ENCODE assay signal across 15 mouse cellular contexts in genomic region chr4:65610329-65610728, GRCm38 (mm10). TPM values are rescaled to one million over a fixed set of nuclear protein-coding genes. Genes with fewer than 3 reads are reported as not detected.
A peak's percentile ranks its signal among the peaks of the same experiment; 100 is the strongest.
DNase-seq lines count a peak whose midpoint lies in the region; ATAC-seq and TF ChIP-seq lines count a peak whose summit lies in the region.
"Had no signal": no experiment of that assay in that cellular context is flagged by ENCODE, and none has a peak within 500 bp of the region (broad histone marks: within the 10 kb centered on the region; RNA-seq: fewer than 3 reads in every experiment).

No protein-coding gene starts in this region.

- TF ChIP-seq CTCF in liver, adult 2 months (IDR thresholded peaks at IDR 0.05; ENCODE audit: low read depth, low read length) = no peak

- H3K9ac ChIP-seq in forebrain, embryonic 16.5 days (replicated peaks; ENCODE audit: low read depth, low read length) = no peak overlapping the region
- no peak overlapping the region for H3K9ac ChIP-seq in forebrain, embryonic 11.5 days (ENCODE audit: low read length)
- no peak overlapping the region for H3K9ac ChIP-seq in liver, adult 2 months (ENCODE audit: low read depth, low read length)
- no peak overlapping the region for H3K9ac ChIP-seq in liver, embryonic 11.5 days (ENCODE audit: low read depth, low read length)
- H3K9ac ChIP-seq: heart, embryonic 12.5 days; liver, embryonic 14.5 days; midbrain, embryonic 15.5 days; stomach, embryonic 15.5 days had no signal

- H3K4me2 ChIP-seq in forebrain, embryonic 16.5 days (ENCODE audit: low read length) = no peak overlapping the region
- no peak overlapping the region for H3K4me2 ChIP-seq in forebrain, embryonic 11.5 days (ENCODE audit: low read depth, low read length, severe bottlenecking)
- H3K4me2 ChIP-seq in liver, embryonic 11.5 days = no peak overlapping the region
- H3K4me2 ChIP-seq: heart, embryonic 12.5 days; midbrain, embryonic 15.5 days; stomach, embryonic 15.5 days had no signal

- H3K79me2 ChIP-seq in liver, adult 2 months (ENCODE audit: control insufficient read depth, insufficient read depth, low read length) = peaks cover 8% of the 10 kb centered on the region; the same call in 1 of the 2 replicates

- no peak for DNase-seq in forebrain, embryonic 11.5 days (ENCODE audit: low spot score)
- DNase-seq in liver, adult 2 months (ENCODE audit: extremely low read depth, low read depth, low spot score) = peak; percentile 77
- DNase-seq in liver, embryonic 11.5 days (ENCODE audit: low spot score) = no peak
- peak; percentile 69 for DNase-seq in fat pad, adult 2 months (ENCODE audit: extremely low read depth, low read depth, low spot score)
- no peak for DNase-seq in gastrocnemius, postnatal 25 days
- DNase-seq: kidney, adult 11 months had no signal

- TF ChIP-seq POLR2A in liver, adult 2 months (IDR thresholded peaks at IDR 0.05; ENCODE audit: extremely low read depth, insufficient read depth, low read length) = no peak

- no peaks in the 10 kb centered on the region; the same call in 1 of the 2 replicates for H3K9me3 ChIP-seq in forebrain, embryonic 16.5 days (ENCODE audit: control insufficient read depth, low read length)
- H3K9me3 ChIP-seq in forebrain, embryonic 11.5 days (ENCODE audit: control insufficient read depth, low read length) = no peaks in the 10 kb centered on the region
- H3K9me3 ChIP-seq in liver, embryonic 11.5 days (ENCODE audit: control insufficient read depth, low read length) = no peaks in the 10 kb centered on the region
- H3K9me3 ChIP-seq: embryonic facial prominence, embryonic 10.5 days; heart, embryonic 12.5 days; midbrain, embryonic 15.5 days; stomach, embryonic 15.5 days had no signal

- WGBS in forebrain, embryonic 16.5 days = 70% methylated on average over 5 of the region's 5 CpGs
- WGBS in forebrain, embryonic 11.5 days = 84% methylated on average over 5 of the region's 5 CpGs
- WGBS in liver, adult 2 months = 64% methylated on average over 5 of the region's 5 CpGs
- WGBS in liver, embryonic 11.5 days = 79% methylated on average over 5 of the region's 5 CpGs

- no peak overlapping the region for H3K4me3 ChIP-seq in forebrain, embryonic 16.5 days (replicated peaks; ENCODE audit: low read length)
- no peak overlapping the region for H3K4me3 ChIP-seq in forebrain, embryonic 11.5 days (ENCODE audit: low read depth, low read length)
- no peak overlapping the region for H3K4me3 ChIP-seq in liver, adult 2 months (ENCODE audit: insufficient read depth, low read depth, low read length)
- H3K4me3 ChIP-seq in liver, embryonic 11.5 days (ENCODE audit: low read depth, low read length) = no peak overlapping the region
- H3K4me3 ChIP-seq: embryonic facial prominence, embryonic 10.5 days; heart, embryonic 12.5 days; midbrain, embryonic 15.5 days; stomach, embryonic 15.5 days had no signal

- peak; percentile 43 for ATAC-seq in forebrain, embryonic 16.5 days
- no peak for ATAC-seq in forebrain, embryonic 11.5 days (replicated peaks; ENCODE audit: low FRiP score)
- no peak for ATAC-seq in liver, embryonic 11.5 days (replicated peaks; ENCODE audit: low FRiP score)
- no peak for ATAC-seq in monocyte, adult 5-6 weeks (replicated peaks; ENCODE audit: insufficient number of reproducible peaks, low FRiP score, low TSS enrichment, poor library complexity, severe bottlenecking)
- ATAC-seq: hindbrain, embryonic 16.5 days; midbrain, embryonic 15.5 days had no signal

- no peaks in the 10 kb centered on the region for H3K27me3 ChIP-seq in forebrain, embryonic 16.5 days (replicated peaks; ENCODE audit: control insufficient read depth, insufficient read depth, low read length)
- H3K27me3 ChIP-seq in forebrain, embryonic 11.5 days (ENCODE audit: control insufficient read depth, insufficient read depth, low read length) = no peaks in the 10 kb centered on the region
- H3K27me3 ChIP-seq in liver, adult 2 months (ENCODE audit: control insufficient read depth, insufficient read depth, low read length) = no peaks in the 10 kb centered on the region
- H3K27me3 ChIP-seq in liver, embryonic 11.5 days (replicated peaks; ENCODE audit: control insufficient read depth, insufficient read depth, low read length) = no peaks in the 10 kb centered on the region
- H3K27me3 ChIP-seq: heart, embryonic 12.5 days; midbrain, embryonic 15.5 days; stomach, embryonic 15.5 days had no signal

- peaks cover 34% of the 10 kb centered on the region for H3K4me1 ChIP-seq in forebrain, embryonic 16.5 days (replicated peaks; ENCODE audit: control insufficient read depth, insufficient read depth, low read length)
- H3K4me1 ChIP-seq in forebrain, embryonic 11.5 days (replicated peaks; ENCODE audit: control insufficient read depth, insufficient read depth, low read length) = peaks cover 3% of the 10 kb centered on the region; the same call in 1 of the 2 replicates
- 0 out of 2 replicates have a peak, but pooled peaks cover 4% of the 10 kb centered on the region for H3K4me1 ChIP-seq in liver, adult 2 months (ENCODE audit: control insufficient read depth, insufficient read depth, low read length)
- peaks cover 20% of the 10 kb centered on the region for H3K4me1 ChIP-seq in liver, embryonic 11.5 days (replicated peaks; ENCODE audit: control insufficient read depth, insufficient read depth, low read length)

- H3K36me3 ChIP-seq in forebrain, embryonic 16.5 days (ENCODE audit: control insufficient read depth, insufficient read depth) = peaks cover 23% of the 10 kb centered on the region
- H3K36me3 ChIP-seq in forebrain, embryonic 11.5 days (ENCODE audit: control insufficient read depth, insufficient read depth, low read length) = peaks cover 23% of the 10 kb centered on the region
- peaks cover 21% of the 10 kb centered on the region for H3K36me3 ChIP-seq in liver, adult 2 months (ENCODE audit: control insufficient read depth, insufficient read depth, low read length)
- H3K36me3 ChIP-seq in liver, embryonic 11.5 days (ENCODE audit: control insufficient read depth, insufficient read depth, low read length) = peaks cover 21% of the 10 kb centered on the region
- H3K36me3 ChIP-seq: G1E had no signal

- peak overlapping the region; percentile 49; the same call in 1 of the 2 replicates for H3K27ac ChIP-seq in forebrain, embryonic 16.5 days (ENCODE audit: low read length)
- no peak overlapping the region for H3K27ac ChIP-seq in forebrain, embryonic 11.5 days (ENCODE audit: low read depth, low read length)
- no peak overlapping the region for H3K27ac ChIP-seq in liver, adult 2 months (replicated peaks; ENCODE audit: insufficient read depth, low read depth, low read length)
- H3K27ac ChIP-seq in liver, embryonic 11.5 days (ENCODE audit: low read depth, low read length) = no peak overlapping the region
- H3K27ac ChIP-seq: embryonic facial prominence, embryonic 10.5 days; liver, embryonic 14.5 days; midbrain, embryonic 15.5 days; stomach, embryonic 15.5 days had no signal

RNA-seq across cellular contexts. Expression of gene Trim32, which starts 5.5 kb away (rescaled TPM):
- polyA plus RNA-seq in forebrain, embryonic 16.5 days (2015; fragmentation: Nextera tagmentation; extraction: Ambion mirVana) = 166 and 181 TPM in 2 replicates
- 69.5 and 75.7 TPM in 2 replicates for polyA plus RNA-seq in forebrain, embryonic 11.5 days (2014; fragmentation: Nextera tagmentation; extraction: Ambion mirVana)
- total RNA-seq in liver, adult 2 months (2014; rRNA removed) = 3.0 and 4.8 TPM in 2 replicates
- polyA plus RNA-seq in liver, adult 2 months (2012; rRNA removed) = 8.1 and 8.8 TPM in 2 replicates
- 27.5 and 28.0 TPM in 2 replicates for polyA plus RNA-seq in liver, embryonic 11.5 days (2014; fragmentation: Nextera tagmentation; extraction: Ambion mirVana)
- total RNA-seq in monocyte, adult 5-6 weeks (2017) = 0.75 to 4.9 TPM (median 4.1 TPM) in 3 replicates
- 10 to 100 TPM; 10.5 to 12.0 TPM for total RNA-seq in gastrocnemius, postnatal 25 days (2021)
- polyA plus RNA-seq: G1E had no signal

Comparison
In these comparisons a context has a peak if more than half of its experiments do, and no peak if none do; other contexts are left out.
1. DNase-seq: peak in liver, adult 2 months (single experiment) and fat pad, adult 2 months (single experiment); none in forebrain, embryonic 11.5 days (single experiment), liver, embryonic 11.5 days (single experiment) and gastrocnemius, postnatal 25 days (single experiment).